Mouse (Mus musculus) G1E (cell line): ENCODE data around the gene Etl4. TPM values are rescaled to one million over a fixed set of nuclear protein-coding genes. Genes with fewer than 3 reads are reported as not detected.

ENCODE experiments used
- ATAC-seq: 2 replicates; pipeline ENCODE4 v1.8.0; 2016; ENCODE audit warnings: mild to moderate bottlenecking; ENCODE audit not compliant: insufficient number of reproducible peaks, poor library complexity, low FRiP score, severe bottlenecking; ENCODE audit errors: extremely low read depth
- DNase-seq: peaks from one replicate; pipeline ENCODE4 v3.0.0; 2012; ENCODE audit warnings: low spot score
- H3K27me3 ChIP-seq: 2 replicates; pipeline ENCODE4 v1.6.1; 2012; ENCODE audit warnings: mild to moderate bottlenecking, low read length, inconsistent platforms; ENCODE audit not compliant: insufficient read depth
- H3K36me3 ChIP-seq: replicated peaks from 2 replicates; pipeline ENCODE3; 2012; ENCODE audit warnings: mild to moderate bottlenecking, inconsistent platforms
- H3K4me1 ChIP-seq: 2 replicates; pipeline ENCODE4 v1.6.1; 2012; ENCODE audit warnings: low read depth, low read length, inconsistent platforms, mixed read lengths; ENCODE audit not compliant: insufficient read depth
- H3K4me3 ChIP-seq: 2 replicates; pipeline ENCODE4 v1.5.1; 2012; ENCODE audit warnings: low read depth, mild to moderate bottlenecking, inconsistent platforms, low read length, moderate library complexity, mixed read lengths
- H3K9me3 ChIP-seq: replicated peaks from 2 replicates; pipeline ENCODE4 v1.6.1; 2012; ENCODE audit warnings: inconsistent platforms
- CTCF ChIP-seq: IDR thresholded peaks from 2 replicates; pipeline ENCODE4 v1.5.1; 2012; ENCODE audit warnings: low read depth, low read length, inconsistent platforms, mixed read lengths
- GATA1 ChIP-seq: IDR thresholded peaks from 2 replicates; pipeline ENCODE4 v1.6.1; 2012; ENCODE audit warnings: borderline replicate concordance, low read length, inconsistent platforms, mixed read lengths
- GATA2 ChIP-seq: IDR thresholded peaks from 2 replicates; pipeline ENCODE4 v1.6.1; 2012; ENCODE audit warnings: low read depth, low read length, inconsistent platforms, borderline replicate concordance
- POLR2AphosphoS5 ChIP-seq: IDR thresholded peaks from 2 replicates; pipeline ENCODE4 v1.6.1; 2012; ENCODE audit warnings: low read depth, low read length, inconsistent platforms; ENCODE audit not compliant: insufficient replicate concordance
- TAL1 ChIP-seq: conservative IDR thresholded peaks from 2 replicates; pipeline ENCODE4 v1.6.1; 2012; ENCODE audit warnings: low read depth, low read length, inconsistent platforms, mixed read lengths
- polyA plus RNA-seq: library from polyadenylated mRNA; stranded (reverse); fragments of >175 nt; gene quantifications from 2 replicates; pipeline ENCODE4 v1.2.3, GENCODE M21; 2012
- total RNA-seq, 2 experiments: library from RNA; stranded (forward) in 1 of 2; stranded (reverse) in 1 of 2; fragments of 200-1000 nt in 1 of 2; fragments of >200 nt in 1 of 2; fragmentation: Nextera tagmentation in 1 of 2; gene quantifications; 2 replicates each; pipeline ENCODE4 v1.2.3; 2014 to 2017

Etl4 gene
- total and polyA plus RNA-seq, 3 experiments: 0.44 TPM; not detected in 2

DNA sequence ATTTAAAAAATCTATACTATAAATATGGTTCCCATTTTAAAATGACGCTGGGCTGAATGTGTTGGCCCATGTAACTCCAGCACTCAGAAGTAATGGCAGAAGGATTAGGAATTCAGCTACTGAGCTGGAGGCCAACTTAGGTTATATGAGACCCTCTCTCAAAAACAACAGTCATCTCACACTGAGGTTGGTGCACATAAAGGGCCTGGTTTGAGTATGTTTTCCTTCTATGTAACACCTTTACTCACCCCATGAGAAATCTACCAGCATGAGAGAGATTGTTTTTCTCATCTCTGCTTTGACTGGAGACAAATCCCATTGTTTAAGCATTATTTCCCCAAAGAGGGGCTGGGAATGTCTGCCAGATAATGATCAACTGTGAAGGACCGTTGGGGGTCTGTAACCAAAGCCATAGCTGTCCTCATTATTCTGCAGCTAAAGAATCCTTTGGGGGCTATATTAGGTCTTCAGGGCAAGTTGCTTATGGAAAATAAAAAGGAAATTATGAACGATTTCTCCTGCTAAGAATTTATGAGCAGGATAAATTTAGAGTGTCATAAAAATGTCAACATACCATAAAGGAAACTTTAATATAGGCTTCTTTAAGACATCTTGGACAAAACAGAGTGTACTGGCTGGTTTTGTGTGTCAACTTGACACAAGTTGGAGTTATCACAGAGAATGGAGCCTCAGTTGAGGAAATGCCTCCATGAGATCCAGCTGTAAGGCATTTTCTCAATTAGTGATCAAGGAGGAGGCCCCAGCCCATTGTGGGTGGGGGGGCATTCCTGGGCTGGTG, 922.2 kb downstream of the Etl4 start:
- DNase-seq (no peak), ATAC-seq (no peak)
- Histone ChIP-seq H3K9me3 (no peaks in the 10 kb centered on the region), H3K4me1 (no peaks in the 10 kb centered on the region), H3K36me3 (no peaks in the 10 kb centered on the region), H3K27me3 (no peaks in the 10 kb centered on the region), H3K4me3 (no peak overlapping the region)
- TF ChIP-seq CTCF: no peak
- TF ChIP-seq POLR2AphosphoS5: no peak
- TF ChIP-seq GATA2: no peak
- TF ChIP-seq TAL1: no peak

DNA sequence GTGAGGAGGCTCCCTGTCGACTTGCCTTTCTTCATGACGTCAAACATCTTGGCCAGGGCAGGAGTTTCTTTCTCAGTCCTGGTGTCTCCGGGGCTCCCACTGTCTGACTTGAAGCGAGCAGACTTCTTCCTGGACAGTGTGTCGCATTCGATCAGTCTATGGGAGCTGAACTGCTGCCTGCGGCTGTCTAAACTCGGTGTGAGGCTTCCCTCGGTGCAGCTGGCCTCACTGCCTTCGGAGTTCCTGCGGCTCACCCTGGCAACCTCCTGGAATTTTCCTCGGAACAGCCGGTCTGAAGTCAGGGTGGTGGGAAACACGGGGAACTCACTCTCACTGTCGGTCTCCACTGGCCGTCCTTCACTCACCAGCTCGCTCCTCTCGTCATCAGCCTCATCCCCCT, 939.8 kb downstream of the Etl4 start:
- Histone ChIP-seq H3K27me3 (no peaks in the 10 kb centered on the region), H3K9me3 (no peaks in the 10 kb centered on the region), H3K4me1 (no peaks in the 10 kb centered on the region), H3K36me3 (peaks cover 66% of the 10 kb centered on the region), H3K4me3 (no peak overlapping the region)
- DNase-seq: no peak
- no peak for TF ChIP-seq CTCF
- no peak for TF ChIP-seq POLR2AphosphoS5
- no peak for TF ChIP-seq TAL1
- no peak for TF ChIP-seq GATA1
- no peak for TF ChIP-seq GATA2
- ATAC-seq: no peak
